Mouse (Mus musculus): ENCODE results near the gene Hist1h2ag.

DNA sequence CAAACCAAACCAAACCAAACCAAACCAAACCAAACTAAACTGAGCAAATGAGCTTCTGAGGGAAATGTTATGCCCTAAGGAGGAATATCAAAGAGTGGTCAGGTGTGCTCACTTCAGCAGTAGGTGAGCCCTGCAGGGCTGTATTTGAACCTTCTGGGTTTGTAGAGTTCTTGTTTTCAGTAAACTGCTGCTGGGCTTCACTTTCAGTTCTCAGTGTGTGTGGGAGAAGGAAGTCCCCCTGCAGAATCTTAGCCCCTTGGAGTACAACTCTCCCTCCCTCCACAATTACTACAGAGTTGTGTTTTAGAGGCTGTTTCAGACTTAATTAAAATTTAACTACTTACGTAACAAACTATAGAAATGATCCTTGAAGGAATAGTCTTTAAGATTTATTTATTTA lies 11.0 kb upstream of the Hist1h2ag start:
- TF ChIP-seq CTCF (IDR thresholded peaks at IDR 0.05; ENCODE audit: borderline replicate concordance, insufficient read depth, low read depth, low read length), result no peak
- no peak for TF ChIP-seq POLR2A (IDR thresholded peaks at IDR 0.05; ENCODE audit: borderline replicate concordance, insufficient read depth, low read length)
